Mouse (Mus musculus) megakaryocyte progenitor cell, adult 5-6 weeks (primary cell): Measurements from ENCODE around the gene Pnrc1. TPM values are rescaled to one million over a fixed set of nuclear protein-coding genes. Genes with fewer than 3 reads are reported as not detected.

Source experiments
- ATAC-seq: replicated peaks from 2 replicates; pipeline ENCODE4 v1.8.0; 2016; ENCODE audit warnings: mild to moderate bottlenecking, moderate TSS enrichment, inconsistent platforms; ENCODE audit not compliant: poor library complexity
- total RNA-seq, 2 experiments: library from RNA; stranded (forward) in 1 of 2; stranded (reverse) in 1 of 2; fragments of 157-497, 149-512 nt in 1 of 2; fragments of 200-1000 nt in 1 of 2; gene quantifications; 2 replicates each; pipeline versions ENCODE4 v1.2.3 to v1.2.4; 2015 to 2017

Pnrc1 gene
- total RNA-seq, 2 experiments from 2014 or later = 96.2 to 155 TPM

DNA sequence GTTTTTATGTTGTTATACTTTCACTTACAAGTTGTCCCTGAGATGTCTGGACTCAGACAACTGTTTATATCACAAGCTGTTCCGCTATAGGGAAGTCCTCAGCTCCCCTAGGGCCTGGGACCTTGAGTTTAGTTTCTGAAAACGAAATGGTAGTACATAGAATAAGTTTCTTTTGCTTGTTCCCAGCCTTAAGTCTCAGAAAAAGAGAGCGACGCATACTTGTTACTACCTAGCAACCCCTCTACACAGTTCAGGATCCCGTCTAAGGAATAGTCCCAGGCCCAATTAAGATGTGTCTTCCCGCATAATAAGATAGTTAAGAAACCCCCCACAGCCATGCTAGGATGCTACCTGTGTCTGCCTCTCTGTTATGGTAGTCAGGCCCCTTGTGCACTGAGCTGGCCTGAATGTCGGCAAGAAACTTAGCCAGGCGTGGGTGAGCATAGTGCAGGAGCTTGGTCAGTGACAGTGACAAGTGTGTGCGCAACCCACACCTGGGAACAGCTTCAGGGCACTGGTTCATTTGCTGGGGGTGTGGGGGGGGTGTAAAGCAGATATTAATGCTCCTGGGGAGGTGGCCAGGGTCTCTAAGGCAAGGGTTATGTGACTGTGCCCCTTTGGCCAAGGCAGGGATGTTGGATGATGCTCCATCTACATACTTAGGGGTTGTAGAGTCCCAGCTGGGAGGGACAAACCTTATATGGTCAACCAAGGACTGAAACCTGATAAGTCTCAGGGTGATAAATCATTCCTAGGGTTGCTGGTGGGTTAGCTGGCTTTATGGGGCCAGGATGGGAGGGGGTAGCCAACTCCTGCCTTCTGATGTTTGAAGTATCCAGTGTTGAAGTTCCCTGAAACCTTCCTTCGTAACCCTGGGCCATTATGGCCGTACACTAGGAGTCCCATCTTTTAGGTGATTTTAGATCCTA is 19.3 kb downstream of the Pnrc1 start:
- no peak for ATAC-seq

DNA sequence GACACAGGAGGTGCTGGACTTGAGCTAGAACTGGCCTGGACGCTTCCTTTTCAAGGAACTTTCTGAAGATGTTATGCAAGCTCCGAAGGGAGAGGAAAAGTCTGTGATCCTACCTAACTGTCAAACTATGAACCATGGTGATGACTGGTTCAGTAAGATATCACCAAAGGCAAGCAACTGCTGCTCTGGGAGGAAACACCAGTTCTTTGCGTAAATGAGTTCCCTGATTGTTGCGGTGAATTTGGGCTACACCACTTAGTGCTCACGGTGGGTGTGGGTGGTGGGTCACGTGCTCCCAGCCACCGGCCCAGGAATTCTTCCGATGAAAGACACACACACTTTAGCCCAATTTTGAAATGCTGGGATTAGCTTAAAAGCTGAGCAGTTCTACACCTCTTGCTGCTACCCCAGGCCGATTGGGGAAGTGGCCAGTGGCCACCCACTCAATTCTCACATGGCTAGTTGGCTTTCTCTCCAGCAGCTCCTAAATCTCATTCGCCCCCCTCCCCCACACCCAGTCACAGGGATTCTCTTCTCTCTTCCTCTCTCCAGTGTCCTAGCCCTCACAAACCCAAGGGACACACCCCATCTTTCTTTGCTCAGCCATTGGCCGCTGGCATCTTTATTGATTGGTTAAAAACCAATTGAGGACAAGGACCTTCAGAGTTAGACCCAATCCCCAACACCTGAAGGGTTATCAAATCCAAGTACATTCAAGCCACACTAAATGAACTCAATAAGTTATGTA is 24.8 kb downstream of the Pnrc1 start:
- peak; percentile 61 for ATAC-seq

DNA sequence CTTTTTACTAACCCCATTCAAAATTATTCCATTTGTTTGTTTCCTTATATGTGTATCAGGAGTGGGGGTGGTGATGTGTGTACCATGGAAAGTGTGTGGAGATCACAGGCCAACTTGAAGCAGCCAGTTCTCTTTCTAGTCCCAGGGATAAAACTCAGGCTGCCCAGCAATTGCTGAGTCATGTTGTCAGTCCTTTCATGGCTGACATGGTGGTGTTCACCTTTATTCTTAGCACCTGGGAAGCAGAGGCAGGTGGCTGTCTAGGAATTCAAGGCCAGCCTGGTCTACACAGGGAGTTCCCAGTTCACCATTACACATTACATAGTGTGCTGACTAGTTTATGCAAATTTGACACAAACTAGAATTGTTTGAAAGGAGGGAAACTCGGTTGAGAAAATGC is 27.1 kb downstream of the Pnrc1 start:
- ATAC-seq = no peak

DNA sequence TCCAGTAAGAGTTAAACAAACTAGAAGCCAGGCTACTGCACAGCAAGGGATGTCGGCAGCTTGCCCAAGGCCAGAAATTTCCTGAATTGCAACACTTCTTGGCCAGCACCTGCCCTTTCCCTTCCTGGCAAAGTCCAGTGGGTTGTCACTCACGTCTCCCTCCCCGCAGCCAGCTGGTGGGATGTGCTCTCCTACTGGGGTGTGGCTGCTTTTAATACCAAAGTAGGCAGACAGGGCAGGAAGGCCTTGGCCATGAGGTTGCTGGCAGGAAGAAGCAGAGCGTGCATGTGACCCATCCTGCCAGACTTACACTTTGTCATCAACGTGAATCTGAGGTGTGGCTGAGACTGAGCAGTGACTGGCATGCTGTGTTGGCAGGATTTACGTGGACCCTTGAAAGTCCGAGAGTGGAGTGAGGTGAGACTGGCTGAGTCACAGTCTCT is 28.6 kb downstream of the Pnrc1 start:
- ATAC-seq = peak; percentile 82

DNA sequence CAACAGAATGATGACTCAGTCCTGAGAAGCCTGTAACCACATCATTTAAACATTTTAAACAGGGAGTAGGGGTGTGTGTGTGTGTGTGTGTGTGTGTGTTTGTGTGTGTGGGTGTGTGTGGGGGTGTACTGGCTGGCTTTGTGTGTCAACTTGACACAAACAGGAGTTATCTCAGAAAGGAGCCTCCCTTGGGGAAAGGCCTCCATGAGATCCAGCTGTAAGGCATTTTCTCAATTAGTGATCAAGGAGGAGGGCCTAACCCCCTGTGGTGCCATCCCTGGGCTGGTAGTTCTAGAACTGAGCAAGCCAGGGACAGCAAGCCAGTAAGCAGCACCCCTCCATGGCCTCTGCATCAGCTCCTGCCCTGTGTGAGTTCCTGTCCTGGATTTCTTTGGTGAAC is 29.7 kb downstream of the Pnrc1 start:
- no peak for ATAC-seq

DNA sequence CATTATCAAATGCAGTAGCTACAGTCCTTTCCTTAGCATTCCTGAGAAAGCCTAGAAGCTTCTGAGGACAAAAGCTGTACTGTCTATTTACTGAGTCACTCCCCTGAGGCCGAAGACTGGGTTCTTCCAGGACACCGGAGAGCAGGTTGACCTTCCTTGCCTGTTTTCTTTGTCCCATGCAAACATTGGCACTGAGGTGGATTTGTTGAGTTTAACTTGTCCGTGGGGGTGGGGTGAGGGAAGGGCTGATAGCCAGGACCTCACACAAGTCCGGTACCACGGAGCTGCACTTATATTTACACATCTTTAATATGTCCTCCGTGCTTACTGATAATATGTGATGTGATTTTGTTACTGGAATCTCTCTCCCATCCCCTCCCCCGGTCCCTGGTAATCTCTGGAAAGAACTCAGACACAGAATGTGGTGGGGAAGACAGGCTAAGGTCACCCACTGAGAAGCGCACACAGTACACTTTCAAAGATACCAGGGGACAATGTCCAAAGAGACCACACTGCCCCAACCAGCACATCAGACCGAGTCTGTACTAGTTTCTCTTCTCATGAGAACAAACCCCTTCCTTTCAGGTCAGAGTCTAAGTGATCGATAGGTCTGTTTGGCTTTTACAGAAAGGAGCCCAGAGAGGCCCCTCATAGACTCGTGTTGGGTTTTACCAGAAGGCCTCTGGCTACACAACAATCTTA is 32.5 kb downstream of the Pnrc1 start:
- no peak for ATAC-seq

DNA sequence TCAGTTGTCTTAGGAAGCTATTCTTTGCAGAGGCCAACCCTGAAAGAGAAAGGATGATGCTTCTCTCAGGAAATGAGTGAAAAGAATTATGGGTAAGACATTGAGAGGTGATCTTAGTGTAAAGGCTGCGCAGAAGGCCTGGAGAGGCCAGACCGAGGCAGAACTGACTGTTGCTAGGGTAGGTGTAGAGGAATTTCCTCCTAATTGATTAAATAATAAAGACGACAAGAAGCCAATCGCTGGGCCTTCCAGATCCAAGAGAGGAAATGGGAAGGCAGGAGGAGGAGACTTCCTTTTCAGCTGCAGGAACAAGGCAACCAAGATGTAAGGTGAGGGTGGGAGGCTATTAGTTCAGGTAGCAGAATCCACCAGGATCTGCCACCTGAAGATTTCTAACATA is 35.3 kb downstream of the Pnrc1 start:
- ATAC-seq = no peak

DNA sequence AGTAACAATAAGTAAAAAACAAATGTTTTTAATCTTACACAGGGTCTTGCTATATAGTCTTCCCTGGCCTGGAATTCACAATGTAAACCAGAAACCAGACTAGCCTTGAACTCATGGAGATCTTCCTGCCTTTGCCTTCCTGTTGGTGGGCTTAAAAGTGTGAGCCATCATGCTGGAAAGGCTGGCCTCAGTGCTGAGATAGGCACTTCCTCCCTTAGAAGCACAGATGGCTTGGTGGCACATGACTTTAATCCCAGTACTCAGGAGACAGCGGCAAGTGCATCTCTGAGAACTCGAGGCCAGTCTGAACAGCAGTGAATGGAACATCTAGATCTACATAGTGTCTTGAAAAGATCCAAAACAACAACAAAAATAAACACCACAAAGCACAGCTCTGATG is 39.1 kb downstream of the Pnrc1 start:
- ATAC-seq = no peak

DNA sequence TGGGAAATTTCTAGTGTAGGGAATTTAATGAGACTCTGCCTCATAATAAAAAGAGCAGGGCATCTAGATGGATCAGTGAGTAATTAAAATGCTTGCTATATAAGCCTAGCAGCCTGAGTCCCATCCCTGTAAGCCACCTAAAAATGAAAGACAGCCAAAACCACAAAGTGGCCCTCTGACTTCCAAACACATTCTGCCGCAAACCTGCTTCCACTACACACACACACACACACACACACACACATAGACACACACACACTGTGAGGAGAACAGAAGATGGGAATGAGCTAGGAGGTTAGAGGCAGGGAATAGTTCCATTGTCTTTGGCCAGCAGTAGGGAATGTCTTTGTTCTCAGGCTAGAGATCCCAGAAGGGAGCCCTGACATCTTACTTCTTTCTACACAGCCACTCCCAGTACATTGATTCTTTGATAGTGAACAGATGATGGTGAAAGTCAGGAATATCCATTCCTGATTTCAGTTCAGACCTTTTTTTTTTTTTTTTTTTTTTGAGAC is 40.2 kb downstream of the Pnrc1 start:
- ATAC-seq = no peak

DNA sequence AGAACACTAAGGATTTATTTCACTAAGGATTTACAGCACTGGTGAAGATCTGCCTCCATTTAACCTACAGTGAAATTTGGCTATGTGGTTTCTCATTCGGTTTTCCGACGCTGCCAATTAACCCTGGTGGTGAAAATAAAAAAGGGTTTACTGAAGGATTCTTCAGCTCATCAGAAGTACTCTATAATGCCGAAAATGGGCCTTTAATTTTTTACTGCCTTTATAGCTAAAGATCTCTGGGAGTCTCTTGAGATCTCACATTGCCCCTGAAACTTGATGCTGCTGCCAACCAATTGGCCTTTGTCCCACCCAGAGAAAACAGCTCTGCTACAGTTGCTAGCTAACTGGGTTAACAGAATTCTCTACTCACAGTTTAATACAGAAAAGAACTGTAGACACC is 41.0 kb downstream of the Pnrc1 start:
- no peak for ATAC-seq

DNA sequence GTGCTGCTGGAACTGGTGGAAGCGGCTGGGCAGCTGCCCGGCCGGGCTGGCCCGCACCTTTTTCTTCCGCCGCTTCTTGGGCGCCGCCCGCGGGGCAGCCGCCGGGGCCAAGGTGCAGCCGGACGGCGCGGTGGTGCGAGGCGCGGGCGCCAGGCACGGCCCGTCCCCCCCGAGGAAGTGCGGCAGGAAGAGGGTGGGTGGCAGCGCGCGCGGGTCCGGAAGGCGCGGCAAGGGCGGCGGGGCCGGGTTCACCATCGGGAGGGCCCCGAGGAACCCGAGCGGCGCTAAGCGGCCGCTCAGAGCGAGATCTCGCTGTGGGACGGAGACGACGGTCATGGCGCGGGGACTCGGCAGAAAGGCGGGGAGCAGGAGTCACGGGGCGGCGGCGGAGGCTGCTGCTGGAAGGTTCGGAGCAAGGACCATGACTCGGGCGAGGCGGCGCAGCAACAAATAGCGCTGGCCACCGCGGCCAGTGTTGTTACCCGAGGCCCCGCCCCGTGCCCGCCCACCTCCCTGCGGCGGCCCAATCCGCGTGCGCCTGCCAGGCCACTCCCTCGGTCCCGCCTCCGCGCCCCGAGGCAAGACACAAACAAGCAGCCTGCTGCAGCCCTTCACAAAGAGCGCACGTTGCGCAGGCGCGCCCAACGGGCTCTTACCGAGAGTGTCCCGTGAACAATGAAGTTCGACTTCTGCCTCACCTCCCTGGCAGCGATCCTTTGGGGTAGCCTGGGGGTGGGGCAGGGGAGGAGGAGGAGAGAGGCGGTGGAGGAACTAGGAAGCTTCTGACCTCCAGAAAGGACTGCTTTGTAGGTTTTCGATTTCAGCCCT is 41.7 kb downstream of the Pnrc1 start:
- ATAC-seq = peak; percentile 71

DNA sequence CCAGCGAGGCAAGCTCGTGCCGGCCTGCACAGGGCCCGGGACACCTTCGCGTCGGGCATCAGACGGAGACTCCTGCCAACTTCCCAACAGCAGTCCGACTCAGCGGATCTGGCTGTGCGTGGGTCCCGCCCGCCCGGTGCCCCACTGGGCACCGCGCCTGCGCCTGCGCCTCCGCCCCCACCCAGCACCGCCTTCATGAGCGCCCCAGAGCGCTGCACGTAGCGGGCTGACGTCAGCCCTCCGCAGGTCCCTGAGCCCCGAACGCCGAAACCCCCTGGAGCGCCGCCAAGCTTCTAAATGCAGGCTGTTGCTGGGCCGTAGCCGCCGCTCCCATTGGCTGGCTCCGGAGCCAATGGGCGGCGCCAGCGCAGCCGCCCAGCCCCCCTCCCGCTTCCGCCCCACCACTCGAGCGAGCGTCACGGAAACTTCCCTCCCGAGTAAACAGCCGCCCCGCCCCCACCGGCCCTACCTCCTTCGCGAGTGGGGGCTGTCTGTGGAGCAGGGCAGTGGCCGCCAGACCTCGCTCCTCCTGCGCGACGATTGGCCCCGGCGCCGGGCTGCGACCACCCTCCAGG is 42.4 kb downstream of the Pnrc1 start:
- ATAC-seq = peak; percentile 67

DNA sequence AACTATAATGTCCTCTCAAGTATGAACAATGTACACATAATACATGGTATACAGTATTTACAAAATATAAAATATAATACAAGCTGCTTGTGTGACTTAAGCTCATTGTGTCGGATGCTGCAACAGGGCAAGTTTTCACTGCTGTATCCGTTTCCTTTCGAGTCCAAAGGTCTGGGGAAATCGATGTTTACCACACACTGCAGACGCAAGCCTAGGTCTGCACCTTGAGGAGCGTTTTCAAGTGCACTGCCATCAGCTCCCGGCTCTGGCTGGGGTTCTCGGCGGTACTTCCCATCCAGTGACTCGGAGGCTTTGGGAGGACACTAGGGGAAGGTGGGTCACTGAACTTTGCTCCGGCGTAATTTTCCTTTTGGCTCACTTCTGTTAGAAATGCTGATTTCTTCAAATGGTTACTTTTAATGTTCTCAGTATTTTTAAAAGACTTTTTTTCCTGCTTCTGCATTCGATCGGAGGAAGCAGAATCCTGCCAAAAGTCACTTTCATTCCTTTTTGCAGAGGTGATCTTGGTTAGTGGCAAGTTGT is 44.0 kb downstream of the Pnrc1 start:
- no peak for ATAC-seq

DNA sequence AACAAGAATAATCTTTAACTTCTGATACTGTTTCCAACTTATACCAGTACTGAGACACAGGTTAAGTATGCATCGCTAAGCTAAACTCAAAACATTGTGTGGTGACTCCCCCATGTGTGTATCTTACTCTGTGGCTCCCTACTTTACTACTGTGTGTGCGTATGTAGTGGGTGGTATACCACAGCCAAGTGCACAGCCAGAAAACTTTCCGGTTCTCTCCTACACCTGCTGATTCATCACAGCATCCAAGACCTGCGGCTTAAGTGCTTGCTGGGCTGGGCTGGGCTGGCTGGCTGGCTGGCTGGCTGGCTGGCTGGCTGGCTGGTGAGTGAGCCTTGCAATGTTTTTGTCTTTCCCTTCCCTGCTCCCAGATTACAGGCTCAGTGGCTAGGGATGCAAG is 46.0 kb downstream of the Pnrc1 start:
- ATAC-seq = no peak

DNA sequence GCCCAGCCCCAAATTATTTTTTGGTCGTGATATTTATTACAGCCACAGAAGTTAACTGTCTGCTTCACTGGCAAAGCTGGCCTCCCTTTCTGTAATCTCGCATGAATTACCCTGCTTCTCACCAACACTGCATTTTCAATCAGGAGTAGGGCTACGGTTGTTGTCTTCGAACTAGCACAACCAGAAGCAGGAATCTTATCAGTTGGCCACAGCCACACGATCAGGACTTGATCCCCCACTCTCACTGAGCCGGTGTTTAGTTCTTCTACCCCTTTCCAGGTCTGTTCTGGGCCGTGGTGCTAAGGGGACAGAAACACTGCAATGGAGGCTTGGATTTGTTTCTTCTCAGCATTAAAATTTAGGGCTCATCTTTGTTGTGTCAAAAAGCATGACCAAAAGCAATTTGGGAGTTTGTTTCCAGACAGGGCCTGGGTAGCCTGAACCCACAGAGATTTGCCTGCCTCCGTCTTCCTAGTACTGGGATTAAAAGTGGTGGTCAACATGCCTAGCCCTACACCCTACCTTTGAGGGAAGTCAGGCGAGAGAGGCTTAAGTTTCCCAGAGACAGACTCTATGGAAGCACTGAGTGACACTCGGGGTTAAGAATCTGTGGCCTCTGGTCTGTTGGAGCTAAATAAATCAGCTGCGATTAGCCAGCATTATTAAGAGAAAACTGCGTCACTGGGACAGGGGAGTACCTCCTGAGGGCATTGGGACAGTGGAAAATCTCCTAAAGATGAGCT is 46.8 kb downstream of the Pnrc1 start:
- ATAC-seq = peak; percentile 19

DNA sequence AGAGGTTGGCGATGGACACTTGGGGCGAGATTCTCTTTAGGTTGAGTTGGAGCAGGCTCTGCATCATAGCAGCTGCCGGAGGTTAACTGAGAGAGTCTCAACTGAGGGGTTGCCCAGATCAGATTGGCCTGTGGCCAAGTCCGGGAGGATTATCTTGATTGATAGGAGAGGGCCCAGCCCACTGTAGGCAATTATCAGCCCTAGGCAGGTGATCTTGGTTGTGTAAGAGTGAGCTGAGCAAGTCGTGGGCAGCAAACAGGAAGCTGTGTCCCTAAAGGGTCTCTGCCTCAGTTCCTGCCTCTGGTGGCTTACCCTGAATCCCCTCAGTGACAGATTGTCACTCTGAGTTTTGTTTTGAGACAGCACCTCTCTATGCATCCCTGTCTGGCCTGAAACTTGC is 47.4 kb downstream of the Pnrc1 start:
- ATAC-seq = 0 out of 2 replicates have a peak, but pooled peaks have one; percentile 5

DNA sequence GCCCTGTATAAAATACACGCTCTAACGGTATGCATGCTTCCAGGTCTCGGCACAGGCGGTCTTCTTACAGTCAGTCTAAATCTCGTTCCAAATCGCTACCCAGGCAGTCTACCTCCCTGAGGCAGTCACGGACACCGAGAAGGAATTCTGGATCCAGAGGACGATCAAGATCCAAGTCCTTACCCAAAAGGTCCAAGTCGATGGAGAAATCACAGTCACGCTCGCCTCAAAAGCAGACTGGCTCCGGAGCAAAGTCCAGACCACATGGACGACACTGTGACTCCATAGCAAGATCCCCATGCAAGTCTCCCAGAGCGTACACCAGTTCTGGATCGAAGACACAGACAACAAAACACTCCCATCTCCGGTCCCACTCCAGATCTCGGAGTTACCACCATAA is 59.1 kb downstream of the Pnrc1 start:
- no peak for ATAC-seq

DNA sequence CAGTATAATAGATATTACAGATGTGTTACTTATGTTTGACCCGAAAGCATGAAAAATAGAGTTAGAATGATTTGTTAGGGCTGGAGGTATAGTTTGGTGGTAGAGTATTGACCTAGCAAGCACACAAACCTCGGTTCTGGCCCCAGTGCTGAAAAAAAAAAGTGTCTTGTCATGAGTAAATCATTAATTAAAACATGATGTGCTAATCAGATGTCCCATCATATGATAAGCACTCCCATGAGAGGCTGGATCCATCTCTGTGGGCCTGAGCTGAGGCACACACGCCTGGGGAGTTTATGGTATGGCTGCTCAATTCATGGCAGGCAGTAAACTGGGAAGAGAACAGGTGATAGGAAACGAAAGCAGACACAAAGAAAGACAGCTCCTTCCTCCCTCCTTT is 60.3 kb downstream of the Pnrc1 start:
- no peak for ATAC-seq

DNA sequence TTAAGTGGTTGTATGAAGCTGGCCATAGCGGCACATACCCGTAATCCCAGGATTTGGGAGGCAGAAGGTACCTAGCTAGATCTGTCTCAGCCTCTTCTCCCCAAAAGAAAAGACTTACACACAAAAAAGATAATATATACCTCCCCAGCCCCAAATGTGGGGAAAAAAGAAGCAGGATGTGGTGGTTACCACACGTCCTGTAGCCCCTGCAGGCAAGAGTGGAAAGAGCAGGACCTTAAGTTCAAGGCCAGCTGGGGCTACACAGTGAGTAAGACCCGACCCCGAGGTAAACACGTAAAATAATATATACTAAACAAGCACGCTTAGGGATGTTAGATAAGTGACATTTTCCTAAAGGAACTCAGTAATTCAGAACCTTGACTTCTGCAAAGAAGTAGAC is 62.8 kb downstream of the Pnrc1 start:
- ATAC-seq = 0 out of 2 replicates have a peak, but pooled peaks have one; percentile 17
